Mouse (Mus musculus) lung, postnatal 0 days (tissue): ENCODE data around the gene Tfap2b. TPM values are rescaled to one million over a fixed set of nuclear protein-coding genes. Genes with fewer than 3 reads are reported as not detected.

Experiments
- ATAC-seq: fragments of 200-750 bp; cut with Nextera tagmentation; 2 replicates; pipeline ENCODE4 v1.8.0; 2017; ENCODE audit warnings: moderate library complexity
- DNase-seq: peaks from one replicate; pipeline ENCODE4 v3.0.0-alpha.2; 2016; ENCODE audit warnings: low spot score
- H3K27ac ChIP-seq: fragments of 300-500 bp; sonication (generic); 2 replicates; pipeline ENCODE4 v1.5.1; 2014; ENCODE audit warnings: antibody characterized with exemption, mild to moderate bottlenecking, low read length, mixed read lengths
- H3K27me3 ChIP-seq: fragments of 300-500 bp; sonication (generic); replicated peaks from 2 replicates; pipeline ENCODE4 v1.6.1; 2014; ENCODE audit warnings: low read length, mixed read lengths; ENCODE audit not compliant: insufficient read depth
- H3K36me3 ChIP-seq: fragments of 300-500 bp; sonication (generic); 2 replicates; pipeline ENCODE4 v1.6.1; 2014; ENCODE audit warnings: low read length, mixed read lengths; ENCODE audit not compliant: insufficient read depth
- H3K4me1 ChIP-seq: fragments of 300-500 bp; sonication (generic); 2 replicates; pipeline ENCODE4 v1.6.1; 2014; ENCODE audit warnings: antibody characterized with exemption, low read depth, low read length, mixed read lengths; ENCODE audit not compliant: insufficient read depth
- H3K4me2 ChIP-seq: fragments of 300-500 bp; sonication (generic); replicated peaks from 2 replicates; pipeline ENCODE4 v1.6.1; 2014; ENCODE audit warnings: low read depth, mild to moderate bottlenecking, low read length, moderate library complexity, mixed read lengths
- H3K4me3 ChIP-seq: fragments of 300-500 bp; sonication (generic); 2 replicates; pipeline ENCODE4 v1.5.1; 2014; ENCODE audit warnings: low read depth, low read length
- H3K9ac ChIP-seq: fragments of 300-500 bp; sonication (generic); replicated peaks from 2 replicates; pipeline ENCODE4 v1.6.1; 2014; ENCODE audit warnings: low read depth, mild to moderate bottlenecking
- H3K9me3 ChIP-seq: fragments of 300-500 bp; sonication (generic); 2 replicates; pipeline ENCODE4 v1.6.1; 2016; ENCODE audit warnings: low read length, mixed read lengths
- CTCF ChIP-seq: IDR thresholded peaks from 2 replicates; pipeline ENCODE4 v1.5.1; 2016; ENCODE audit warnings: antibody characterized with exemption, mild to moderate bottlenecking
- EP300 ChIP-seq: IDR thresholded peaks from 2 replicates; pipeline ENCODE4 v1.6.1; 2016; ENCODE audit warnings: antibody characterized with exemption, mild to moderate bottlenecking, control low read depth
- WGBS: fragments of 180-500 bp; shearing (Covaris S2); extraction: QIAGEN DNeasy Blood & Tissue Kit; methylation state at CpG from one replicate; pipeline ENCODE4 v1.1.7; 2014; 5-methylcytosine and 5-hydroxymethylcytosine counted together
- polyA plus RNA-seq: library from polyadenylated mRNA; unstranded; fragments of >200 nt; fragmentation: Nextera tagmentation; extraction: Ambion mirVana; gene quantifications from 2 replicates; pipeline ENCODE4 v1.2.1, GENCODE M21; 2015

Gene Tfap2b
- polyA plus RNA-seq, 1 experiment from 2014 or later, result 0.14 TPM

GRCm38 (mm10) chr1:19209776-19210175, 1.1 kb downstream of the Tfap2b start:
- no peak overlapping the region for H3K27ac ChIP-seq
- H3K4me3 ChIP-seq, result peak overlapping the region; percentile 30
- no peak overlapping the region for H3K9ac ChIP-seq
- TF ChIP-seq CTCF (no peak), EP300 (no peak)
- no peaks in the 10 kb centered on the region for H3K9me3 ChIP-seq
- DNase-seq, result no peak
- ATAC-seq, result no peak
- 1% methylated on average over 31 of the region's 31 CpGs for WGBS
- H3K4me1 ChIP-seq, result no peaks in the 10 kb centered on the region
- peaks cover 47% of the 10 kb centered on the region for H3K27me3 ChIP-seq
- no peaks in the 10 kb centered on the region for H3K36me3 ChIP-seq
- peak overlapping the region; percentile 42 for H3K4me2 ChIP-seq

- no peaks in the 10 kb centered on the region for H3K36me3 ChIP-seq
- no peaks in the 10 kb centered on the region for H3K4me1 ChIP-seq
- H3K9ac ChIP-seq, result no peak overlapping the region
- peak overlapping the region; percentile 42 for H3K4me2 ChIP-seq
- DNase-seq (no peak), ATAC-seq (no peak)
- WGBS, result under 1% methylated on average over 30 of the region's 30 CpGs
- no peaks in the 10 kb centered on the region for H3K9me3 ChIP-seq
- no peak for TF ChIP-seq EP300
- peaks cover 52% of the 10 kb centered on the region for H3K27me3 ChIP-seq
- H3K27ac ChIP-seq, result no peak overlapping the region
- peak overlapping the region; percentile 30 for H3K4me3 ChIP-seq
These were observed 1.7 kb downstream of the Tfap2b start for GRCm38 (mm10) chr1:19210215-19211032.

GRCm38 (mm10) chr1:19211033-19211405, 2.3 kb downstream of the Tfap2b start:
- Histone ChIP-seq H3K36me3 (no peaks in the 10 kb centered on the region), H3K4me3 (no peak overlapping the region), H3K4me2 (no peak overlapping the region), H3K27ac (no peak overlapping the region), H3K9me3 (no peaks in the 10 kb centered on the region), H3K4me1 (no peaks in the 10 kb centered on the region), H3K9ac (no peak overlapping the region), H3K27me3 (peaks cover 49% of the 10 kb centered on the region)
- DNase-seq (no peak), ATAC-seq (no peak)
- 2% methylated on average over 8 of the region's 8 CpGs for WGBS
- TF ChIP-seq EP300 (no peak), CTCF (no peak)

- Histone ChIP-seq H3K36me3 (no peaks in the 10 kb centered on the region), H3K27me3 (peaks cover 53% of the 10 kb centered on the region), H3K4me3 (no peak overlapping the region), H3K9me3 (no peaks in the 10 kb centered on the region), H3K9ac (no peak overlapping the region), H3K4me2 (no peak overlapping the region), H3K27ac (no peak overlapping the region), H3K4me1 (no peaks in the 10 kb centered on the region)
- ATAC-seq (no peak), DNase-seq (no peak)
- 2% methylated on average over 15 of the region's 15 CpGs for WGBS
- no peak for TF ChIP-seq EP300
- no peak for TF ChIP-seq CTCF
These were observed 2.9 kb downstream of the Tfap2b start for GRCm38 (mm10) chr1:19211546-19212154.

- no peak for TF ChIP-seq CTCF
- TF ChIP-seq EP300, result no peak
- Histone ChIP-seq H3K4me3 (no peak overlapping the region), H3K9ac (no peak overlapping the region), H3K4me1 (no peaks in the 10 kb centered on the region), H3K27ac (no peak overlapping the region), H3K27me3 (peaks cover 55% of the 10 kb centered on the region), H3K4me2 (no peak overlapping the region), H3K9me3 (no peaks in the 10 kb centered on the region), H3K36me3 (no peaks in the 10 kb centered on the region)
- WGBS, result 1% methylated on average over 4 of the region's 4 CpGs
- ATAC-seq (no peak), DNase-seq (no peak)
These were observed 4.0 kb downstream of the Tfap2b start for GRCm38 (mm10) chr1:19212691-19213090.

- no peaks in the 10 kb centered on the region for H3K36me3 ChIP-seq
- H3K27ac ChIP-seq, result no peak overlapping the region
- H3K4me2 ChIP-seq, result no peak overlapping the region
- H3K9me3 ChIP-seq, result no peaks in the 10 kb centered on the region
- ATAC-seq (no peak), DNase-seq (no peak)
- H3K27me3 ChIP-seq, result peaks cover 59% of the 10 kb centered on the region
- no peak overlapping the region for H3K4me3 ChIP-seq
- TF ChIP-seq CTCF, result no peak
- 1% methylated on average over 4 of the region's 4 CpGs for WGBS
- H3K4me1 ChIP-seq, result no peaks in the 10 kb centered on the region
- H3K9ac ChIP-seq, result no peak overlapping the region
These were observed 4.5 kb downstream of the Tfap2b start for GRCm38 (mm10) chr1:19213171-19213570.
